Mouse (Mus musculus) common myeloid progenitor, adult 5-6 weeks (primary cell): ENCODE results near the gene Dnajc16. TPM values are rescaled to one million over a fixed set of nuclear protein-coding genes. Genes with fewer than 3 reads are reported as not detected.
A peak's percentile ranks its signal among the peaks of the same experiment; 100 is the strongest.

ENCODE experiments used
- ATAC-seq: replicated peaks from 2 replicates; pipeline ENCODE4 v1.8.0; 2016; ENCODE audit warnings: low read depth, mild to moderate bottlenecking, moderate TSS enrichment, inconsistent platforms; ENCODE audit not compliant: poor library complexity, severe bottlenecking
- total RNA-seq: library from RNA; stranded (forward); fragments of 200-1000, 187-1606 nt; gene quantifications from 2 replicates; pipeline ENCODE4 v1.2.3, GENCODE M21; 2017

Gene Dnajc16
- total RNA-seq, 1 experiment from 2014 or later, result 9.0 TPM

DNA sequence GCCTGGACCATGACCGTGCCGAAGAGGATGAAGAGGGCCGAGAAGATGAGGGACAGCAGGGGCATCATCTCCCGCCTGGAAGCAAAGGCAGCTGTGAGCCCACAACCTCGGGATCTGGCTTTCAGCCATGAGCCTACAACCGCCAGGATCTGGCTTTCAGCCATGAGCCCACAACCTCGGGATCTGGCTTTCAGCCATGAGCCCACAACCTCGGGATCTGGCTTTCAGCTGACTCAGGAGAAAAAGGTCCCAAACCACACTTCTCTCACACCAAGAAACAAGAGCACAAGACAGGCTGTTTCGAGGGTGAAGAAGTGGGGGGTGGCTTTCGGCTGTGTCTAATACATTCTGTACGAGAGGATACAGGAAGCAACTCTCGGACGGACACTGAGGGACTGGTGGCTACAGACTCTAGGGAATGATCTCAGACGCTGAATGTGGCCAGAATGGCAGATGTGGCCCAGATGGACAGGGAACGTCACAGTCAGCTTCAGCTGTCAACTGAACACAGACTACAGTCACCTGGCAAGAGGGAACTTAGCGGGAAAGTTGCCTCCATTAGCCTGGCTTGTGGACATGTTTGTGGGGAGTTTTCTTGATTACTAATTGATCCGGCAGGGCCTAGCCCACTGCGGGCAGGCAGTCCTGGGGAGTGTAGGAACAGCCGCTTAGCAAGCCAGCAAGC is 23.9 kb downstream of the Dnajc16 start:
- 0 out of 2 replicates have a peak, but pooled peaks have one; percentile 6 for ATAC-seq

DNA sequence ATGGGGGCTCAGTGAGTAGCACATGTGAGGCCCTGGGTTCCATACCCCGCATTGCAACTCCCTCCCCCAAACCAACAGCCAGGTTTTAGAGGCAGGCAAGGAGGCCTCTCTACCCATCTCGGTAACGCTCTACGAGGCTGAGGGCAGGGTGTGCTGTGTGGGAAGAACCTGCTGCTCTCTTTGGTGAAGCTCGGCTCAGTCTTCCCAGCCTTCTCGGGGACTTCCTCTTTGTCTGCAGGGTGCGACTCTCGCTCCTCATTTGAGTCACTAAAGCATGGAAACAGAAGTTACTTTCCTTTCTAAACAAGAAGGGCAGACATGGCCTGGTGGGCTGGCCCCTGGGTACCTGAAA is 24.4 kb downstream of the Dnajc16 start:
- ATAC-seq, result peak; percentile 66

DNA sequence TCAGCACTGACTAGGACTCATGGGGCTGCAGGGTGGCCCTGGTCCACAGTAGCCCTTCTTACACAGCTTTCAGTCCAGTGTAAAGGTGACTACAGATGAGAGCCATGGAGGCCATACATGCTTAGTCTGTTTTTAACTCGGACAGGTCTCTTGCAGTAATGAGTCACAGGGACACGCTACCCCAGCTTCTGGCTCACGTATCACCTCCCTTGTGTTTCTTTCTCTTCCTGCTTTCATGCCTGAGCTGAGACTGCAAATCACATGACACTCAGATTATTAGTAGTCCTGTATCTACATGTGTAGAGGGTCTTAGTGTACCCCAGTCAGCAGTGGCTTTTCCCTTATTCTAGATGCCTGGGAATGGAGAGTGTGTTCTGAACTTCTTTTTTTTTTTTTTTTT is 25.7 kb downstream of the Dnajc16 start:
- no peak for ATAC-seq

DNA sequence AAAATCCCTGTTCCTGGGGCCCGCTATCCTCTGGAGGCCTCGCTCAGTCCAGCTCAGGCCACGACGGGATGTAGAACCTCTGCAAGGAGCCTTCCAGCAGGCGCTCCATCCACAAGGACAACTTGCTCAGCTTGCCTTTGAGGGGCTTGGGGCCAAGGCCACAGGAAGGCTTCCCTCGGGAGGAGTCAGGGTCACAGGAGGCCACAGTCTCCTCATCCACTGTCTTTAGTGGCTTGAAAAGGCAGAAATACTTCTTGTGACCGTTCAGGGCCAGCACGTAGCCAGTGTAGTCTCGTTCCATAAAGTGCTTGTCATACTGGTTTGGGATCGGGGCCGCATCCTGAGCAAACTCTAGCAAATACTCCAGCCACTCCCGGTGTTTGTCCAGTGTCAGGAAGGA is 27.3 kb downstream of the Dnajc16 start:
- ATAC-seq, result no peak

DNA sequence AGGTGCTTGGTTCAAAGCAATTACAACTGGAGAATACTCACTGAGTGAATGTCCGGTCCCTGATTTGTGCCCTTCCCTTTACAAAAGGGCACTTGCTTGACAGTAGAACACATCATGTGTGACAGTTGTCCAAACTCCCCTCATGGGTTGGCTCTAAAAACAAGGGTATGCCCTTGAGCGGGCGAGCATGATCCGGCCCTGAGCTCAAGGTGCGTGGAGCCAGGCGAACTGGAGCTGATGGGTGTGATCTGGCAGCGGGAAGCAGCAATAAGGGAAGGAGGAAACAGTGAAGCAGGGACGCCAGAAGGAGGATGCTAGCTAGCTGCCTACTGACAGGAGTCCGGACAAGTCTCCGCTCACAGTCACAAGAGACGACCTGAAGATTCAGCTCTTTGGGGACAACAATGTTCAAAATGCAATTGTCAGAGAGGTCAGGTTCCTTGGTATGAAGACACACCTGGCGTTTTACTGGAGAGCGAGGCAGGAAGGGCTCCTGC is 28.6 kb downstream of the Dnajc16 start:
- no peak for ATAC-seq

DNA sequence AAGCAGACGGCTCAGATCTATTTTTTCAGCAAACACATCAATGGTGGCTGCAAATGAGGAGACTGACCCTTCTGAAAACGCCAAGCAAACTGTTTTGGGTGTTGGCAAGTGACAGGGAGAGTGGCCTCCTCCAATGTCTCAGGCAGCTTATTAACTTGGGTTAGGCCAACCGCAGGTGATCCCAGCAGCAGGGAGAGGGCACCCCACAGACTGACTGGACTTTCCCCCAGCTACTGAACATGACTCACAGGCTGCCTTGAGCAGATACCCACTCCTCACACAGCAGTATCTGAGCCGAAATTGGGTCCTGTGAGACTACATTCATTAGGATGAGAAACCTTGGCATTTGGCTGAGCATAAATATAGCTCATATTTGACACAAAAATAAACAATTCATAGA is 29.8 kb downstream of the Dnajc16 start:
- ATAC-seq, result no peak

DNA sequence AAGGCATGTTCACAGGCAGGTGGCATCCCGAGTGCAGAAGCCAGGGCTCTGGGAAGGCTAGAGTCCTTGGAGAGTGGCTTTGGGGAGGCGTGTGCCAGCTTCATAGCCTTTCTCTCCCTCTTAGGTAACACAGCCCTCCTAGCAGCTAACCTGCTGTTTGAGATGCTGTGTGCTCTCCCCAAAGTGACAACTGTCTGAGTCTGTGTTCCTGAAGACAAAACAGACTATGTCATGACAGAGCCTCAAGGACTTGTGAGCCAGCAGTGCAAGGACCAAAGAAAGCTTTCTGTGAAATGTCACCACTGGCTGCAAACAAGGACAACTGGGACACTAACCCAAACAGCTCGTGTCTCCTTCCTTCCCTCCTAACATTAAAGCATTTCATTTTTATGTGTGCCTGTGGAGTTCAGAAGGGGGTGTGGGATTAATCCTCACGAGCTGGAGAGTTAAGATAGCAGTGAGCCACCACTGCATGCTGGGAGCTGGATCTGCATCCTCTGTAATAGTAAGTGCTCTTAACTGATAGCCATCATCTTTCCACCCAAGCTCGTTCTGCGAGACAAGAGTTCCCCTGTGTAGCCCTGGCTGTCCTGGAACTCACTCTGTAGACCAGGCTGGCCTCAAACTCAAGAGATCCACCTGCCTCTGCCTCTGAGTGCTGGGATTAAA is 31.7 kb downstream of the Dnajc16 start:
- no peak for ATAC-seq

DNA sequence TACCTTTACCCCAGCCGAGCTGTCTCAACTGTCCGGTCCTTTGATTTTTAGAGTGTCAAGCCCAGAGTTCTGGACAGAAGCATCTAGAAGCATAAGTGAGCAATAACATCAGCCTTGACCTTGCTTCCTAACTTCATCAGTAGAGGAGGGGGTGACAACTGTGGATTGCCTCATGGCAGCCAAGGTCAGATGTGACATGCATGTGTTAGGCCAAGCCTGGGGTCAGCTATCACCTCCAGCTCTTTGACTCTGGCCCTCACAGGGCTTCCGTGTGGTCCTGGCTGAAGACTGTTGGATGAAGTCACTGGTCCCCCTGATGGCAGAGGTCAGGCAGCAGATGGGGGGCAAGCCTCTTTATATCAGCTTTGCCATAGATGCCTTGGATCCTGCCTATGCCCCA is 33.6 kb downstream of the Dnajc16 start:
- no peak for ATAC-seq

DNA sequence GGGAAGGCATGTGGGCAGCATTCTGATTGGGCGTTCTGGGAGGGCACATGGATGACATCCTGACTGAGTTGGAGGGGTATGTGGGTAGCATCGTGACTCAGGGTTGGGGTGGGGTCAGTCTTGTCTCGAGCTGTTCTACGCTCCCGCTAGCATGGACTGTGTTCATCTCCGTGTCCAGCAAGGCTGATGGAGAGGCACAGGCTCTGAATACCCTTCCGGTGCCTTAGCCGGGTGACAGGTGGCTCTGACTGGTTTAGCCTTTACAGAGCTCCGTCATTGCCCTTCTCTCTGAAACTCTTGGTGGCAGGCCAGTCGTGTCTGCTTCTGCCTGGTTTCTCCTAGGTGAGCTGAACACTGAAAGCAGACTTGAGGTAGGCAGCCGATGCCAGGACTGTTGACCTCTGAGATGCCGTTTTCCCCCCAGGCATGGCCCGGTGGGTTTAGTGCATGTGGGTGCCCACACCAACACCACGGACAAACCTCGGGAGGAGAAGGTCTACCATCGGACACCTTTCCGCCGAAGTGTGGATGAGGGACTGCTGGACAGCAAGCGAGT is 35.3 kb downstream of the Dnajc16 start:
- ATAC-seq, result no peak

DNA sequence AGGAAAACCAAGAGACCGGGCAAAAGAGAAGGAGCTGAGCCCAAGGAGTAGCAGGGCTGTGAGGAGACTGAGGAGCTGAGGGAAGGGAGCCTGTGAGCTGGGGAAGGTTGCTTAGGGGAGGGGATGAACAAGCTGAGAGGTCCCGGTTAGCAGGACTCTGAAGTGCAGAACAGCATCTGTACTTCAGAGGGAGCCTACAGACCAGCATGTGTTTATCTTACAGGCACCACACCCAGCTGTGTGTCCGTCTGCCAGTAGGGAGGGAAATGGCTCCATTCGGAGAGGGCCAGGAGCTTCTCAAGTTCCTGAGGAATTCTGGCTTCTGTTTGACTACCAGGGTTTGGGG is 38.7 kb downstream of the Dnajc16 start:
- ATAC-seq, result peak; percentile 74

DNA sequence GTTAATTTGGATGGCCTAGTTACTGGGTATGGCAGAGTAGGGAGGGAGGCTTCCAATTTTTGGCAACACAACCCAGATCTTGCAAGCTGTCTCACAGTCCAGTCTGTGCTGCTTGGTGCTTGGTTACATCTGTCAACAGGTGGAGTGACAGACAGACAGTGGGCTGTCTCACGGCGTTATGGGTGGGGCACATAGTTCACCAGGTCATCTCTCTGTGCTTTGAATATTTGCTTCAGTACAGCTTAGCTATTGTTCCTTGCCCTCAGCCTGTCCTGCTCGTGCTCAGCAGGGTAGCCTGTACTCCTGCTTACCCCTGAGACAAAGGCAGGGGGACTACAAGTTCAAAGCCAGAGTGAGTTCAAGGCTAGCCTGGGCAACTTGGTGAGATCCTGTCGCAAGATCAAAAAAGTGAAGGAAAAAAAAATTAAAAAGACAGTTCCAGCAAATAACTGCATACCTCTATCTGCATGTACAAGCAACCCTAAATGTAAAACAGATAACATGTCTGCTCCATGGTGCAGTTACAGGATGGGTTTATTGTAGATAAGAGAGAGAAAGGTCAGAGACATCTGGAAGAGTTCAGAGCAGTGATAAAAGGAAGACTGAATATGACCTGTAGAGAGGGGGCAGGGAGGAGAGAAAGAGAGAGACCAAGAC is 39.2 kb downstream of the Dnajc16 start:
- peak; percentile 60 for ATAC-seq

DNA sequence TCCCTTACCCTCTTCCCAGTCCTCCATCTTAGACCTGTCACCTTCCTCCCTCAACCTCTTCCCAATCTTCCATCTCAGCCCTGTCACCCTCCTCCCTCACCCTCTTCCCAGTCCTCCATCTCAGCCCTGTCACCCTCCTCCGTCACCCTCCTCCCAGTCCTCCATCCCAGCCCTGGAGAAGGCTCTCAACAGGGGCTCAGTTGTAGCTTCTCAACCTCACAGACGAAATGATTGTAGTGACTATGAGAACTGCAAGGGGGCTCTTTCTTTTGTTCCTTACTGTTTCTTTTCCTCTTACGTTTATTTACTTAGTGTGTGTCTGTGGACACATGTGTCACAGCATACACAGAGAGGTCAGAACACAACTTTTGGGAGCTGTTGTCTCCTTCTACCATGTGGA is 39.9 kb downstream of the Dnajc16 start:
- ATAC-seq, result no peak

DNA sequence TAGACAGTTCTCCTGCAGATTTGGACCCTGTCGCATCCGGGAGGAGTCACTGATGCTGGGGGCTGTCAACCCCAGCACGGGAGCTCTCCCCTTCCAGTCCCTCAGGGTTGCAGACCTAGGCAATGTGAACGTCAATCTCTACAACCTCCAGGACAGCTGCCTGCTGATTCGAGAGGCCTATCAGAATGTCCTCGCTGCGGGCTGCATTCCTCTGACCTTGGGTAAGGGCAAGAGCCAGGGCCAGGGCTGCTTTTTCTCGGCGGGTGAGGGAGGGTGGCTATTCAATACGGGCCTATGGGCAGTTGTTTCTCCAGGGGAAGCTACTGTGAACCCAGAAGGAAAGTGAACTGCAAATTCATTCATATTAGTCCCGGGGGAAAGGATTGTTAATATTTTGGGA is 41.2 kb downstream of the Dnajc16 start:
- no peak for ATAC-seq

DNA sequence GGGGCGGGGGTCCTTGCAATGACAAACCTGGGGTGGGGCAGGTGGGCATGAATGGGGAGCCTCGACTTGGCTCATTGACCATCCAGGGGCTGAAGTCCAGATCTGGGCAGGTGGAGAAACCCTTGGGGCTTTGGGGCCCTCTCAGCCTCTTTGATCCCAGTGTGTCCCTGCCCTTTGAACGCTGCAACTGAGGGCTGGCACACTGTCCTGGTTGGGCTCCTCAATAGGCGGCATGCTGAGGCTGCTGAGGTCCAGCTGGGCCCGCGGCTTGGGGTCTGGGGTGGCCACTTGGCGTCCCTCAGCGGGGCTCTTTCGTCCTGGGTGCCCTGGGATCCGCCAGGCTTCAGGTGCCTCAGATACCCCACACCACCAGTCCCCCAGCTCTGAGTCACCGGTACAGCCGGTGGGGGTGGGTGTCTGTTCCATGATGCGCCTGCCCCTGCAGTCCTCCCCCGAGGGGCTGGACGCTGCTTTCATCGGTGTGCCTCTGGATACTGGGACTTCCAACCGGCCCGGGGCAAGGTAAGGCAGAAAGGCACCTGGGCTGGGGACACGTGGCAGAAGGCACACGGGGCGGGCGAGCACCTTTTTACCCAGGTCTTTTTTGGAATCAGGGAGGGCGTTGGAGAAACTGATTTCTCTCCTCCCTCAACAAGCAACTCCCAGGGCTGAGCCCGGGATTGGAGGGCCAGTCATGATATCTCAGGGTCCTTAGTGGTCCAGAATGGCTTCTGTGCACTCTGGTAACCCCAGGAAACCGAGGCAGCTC is 44.0 kb downstream of the Dnajc16 start, which contains the start of gene Agmat:
Gene Agmat, plus strand, starts transcription at position 95 of the 769 bp plus-strand sequence.
- ATAC-seq, result no peak

DNA sequence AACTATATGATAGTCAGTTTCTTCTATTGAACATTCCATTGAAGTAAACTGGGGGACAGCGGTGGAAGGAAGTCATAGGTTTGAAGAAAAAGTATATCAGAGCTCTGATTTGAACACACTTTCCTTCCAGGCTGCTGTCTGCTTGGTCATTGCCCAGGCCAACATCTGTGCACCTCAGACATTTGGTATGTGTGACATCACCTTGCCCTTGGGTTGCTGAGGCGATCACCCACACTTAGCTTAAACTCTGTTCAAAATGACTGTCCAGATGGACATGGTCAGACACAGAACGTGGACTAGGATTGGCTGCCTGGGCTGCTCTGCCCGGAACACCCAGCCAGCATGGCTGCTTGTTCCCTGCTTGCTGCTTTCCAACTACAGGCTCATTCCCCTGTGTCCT is 48.4 kb downstream of the Dnajc16 start:
- ATAC-seq, result no peak

DNA sequence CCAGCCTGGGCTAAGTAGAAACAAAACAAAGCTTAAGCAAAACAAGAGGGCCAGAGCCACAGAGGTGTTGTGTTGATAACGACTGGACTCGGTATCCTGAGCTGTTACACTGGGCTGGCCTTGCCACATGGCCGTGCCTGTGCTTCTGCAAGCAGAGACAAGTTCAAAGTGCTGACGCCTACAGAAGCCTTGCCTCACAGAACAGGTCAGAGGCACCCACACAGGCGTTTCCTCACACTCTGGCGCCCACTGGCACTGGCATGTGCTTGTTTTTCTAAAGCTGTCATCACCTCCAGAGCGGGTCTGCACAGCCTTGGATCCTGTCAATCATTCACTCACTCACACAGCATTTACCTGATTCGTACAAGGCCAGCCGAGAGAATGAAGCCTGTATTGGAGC is 48.9 kb downstream of the Dnajc16 start:
- ATAC-seq, result no peak

DNA sequence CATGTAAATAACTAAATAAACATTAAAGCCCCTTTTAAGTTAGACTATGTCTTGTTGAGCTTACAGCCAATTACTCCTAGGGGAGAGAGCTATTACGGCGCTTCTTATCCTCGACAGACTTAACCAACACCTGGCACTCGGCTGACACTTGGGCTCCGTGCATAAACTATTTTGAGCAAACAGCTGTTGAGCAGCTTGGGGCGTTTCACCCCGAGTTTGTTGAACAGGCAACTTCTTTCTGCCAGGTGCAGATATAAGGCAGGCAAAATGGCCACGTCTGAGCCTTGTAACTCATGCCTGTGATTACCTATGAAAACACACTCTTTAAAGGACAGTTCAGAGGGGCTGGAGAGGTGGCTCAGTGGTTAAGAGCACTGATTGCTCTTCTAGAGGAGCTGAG is 52.7 kb downstream of the Dnajc16 start:
- ATAC-seq, result no peak

DNA sequence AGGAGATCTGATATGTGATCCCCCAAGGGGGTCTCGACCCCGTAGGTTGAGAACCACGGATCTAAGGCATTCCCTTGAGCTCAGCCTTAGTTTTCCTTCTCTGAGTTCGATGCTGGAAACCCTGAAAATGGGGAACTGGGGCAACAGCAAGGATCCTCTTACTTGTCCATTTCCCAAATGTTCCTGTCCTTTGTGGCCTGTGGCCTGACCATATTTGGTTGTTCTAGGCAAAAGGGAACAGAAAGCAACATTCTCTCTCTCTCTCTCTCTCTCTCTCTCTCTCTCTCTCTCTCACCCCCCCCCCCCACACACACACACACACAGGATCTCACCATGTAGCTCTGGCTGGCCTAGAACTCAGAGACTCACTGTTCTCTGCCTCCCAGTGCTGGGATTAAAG is 53.9 kb downstream of the Dnajc16 start:
- ATAC-seq, result 0 out of 2 replicates have a peak, but pooled peaks have one; percentile 24

DNA sequence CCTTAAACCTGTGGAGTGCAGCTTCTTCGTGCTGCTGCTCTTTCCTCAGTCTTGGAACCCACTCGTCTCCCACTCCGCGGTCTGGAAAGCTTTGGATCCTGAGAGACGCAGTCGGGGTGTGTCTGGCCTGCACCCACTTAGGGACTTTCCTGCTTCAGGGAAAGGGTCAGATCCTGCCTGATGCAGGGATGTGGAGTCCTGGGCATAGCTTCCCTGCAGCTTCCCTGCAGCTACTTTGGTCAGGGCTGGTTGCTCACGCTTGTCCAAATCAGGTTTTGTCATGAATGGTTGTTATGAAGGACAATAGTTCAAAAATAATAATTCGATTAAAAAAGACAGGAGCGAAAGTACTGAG is 55.5 kb downstream of the Dnajc16 start:
- ATAC-seq, result no peak

DNA sequence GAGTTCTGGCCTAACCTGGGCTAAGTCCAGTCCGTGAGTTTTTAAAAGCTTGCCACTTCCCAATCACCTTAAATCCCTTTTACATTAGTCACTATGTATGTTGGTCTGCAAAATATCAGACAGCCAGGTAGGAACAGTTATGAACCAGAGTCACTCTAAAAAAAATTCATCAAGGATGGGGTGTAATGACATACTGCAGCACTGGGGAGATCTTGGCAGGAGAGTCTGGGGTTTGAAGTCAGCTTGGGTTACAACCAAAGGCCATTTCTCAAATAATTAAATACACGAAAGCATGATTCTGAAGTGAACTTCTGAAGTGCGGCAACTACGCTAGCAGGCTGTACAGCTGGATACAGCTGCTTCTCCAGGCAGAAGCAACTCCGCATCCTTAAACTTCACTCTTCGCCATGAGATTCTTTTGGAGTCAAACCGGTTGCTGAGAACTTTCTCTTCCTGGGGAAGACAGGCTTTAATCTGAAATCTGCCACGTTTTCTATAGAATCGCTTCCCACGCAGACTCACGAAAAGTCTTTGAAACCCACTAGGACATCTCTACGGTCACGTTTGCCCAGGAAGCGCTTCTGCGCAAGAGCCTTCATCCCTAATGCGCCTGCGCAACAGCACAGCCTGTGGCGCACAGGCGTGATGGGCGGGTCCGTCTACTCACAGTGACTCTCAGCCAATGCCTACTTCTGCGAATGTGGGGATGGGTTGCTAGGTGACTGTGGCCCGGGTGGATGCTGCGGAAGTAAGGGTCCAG is 56.1 kb downstream of the Dnajc16 start:
- ATAC-seq, result peak; percentile 99
